Mouse (Mus musculus) erythroblast, adult 5-6 weeks (primary cell): ENCODE data around the gene Rab19. TPM values are rescaled to one million over a fixed set of nuclear protein-coding genes. Genes with fewer than 3 reads are reported as not detected.
"Not testable (repeated sequence)": the region's sequence is repeated elsewhere in the genome, so short reads cannot be mapped to it uniquely, and the experiment has no call there.

Source experiments
- ATAC-seq: replicated peaks from 2 replicates; pipeline ENCODE4 v1.8.0; 2016; ENCODE audit warnings: moderate number of reproducible peaks, mild to moderate bottlenecking, moderate TSS enrichment, inconsistent platforms; ENCODE audit not compliant: poor library complexity, low FRiP score, severe bottlenecking
- total RNA-seq, 2 experiments: library from RNA; stranded (forward) in 1 of 2; stranded (reverse) in 1 of 2; fragments of 150-400 nt in 1 of 2; fragments of 200-764, 138-1000 nt in 1 of 2; gene quantifications; 2 replicates each; pipeline versions ENCODE4 v1.2.3 to v1.2.4; 2015 to 2017; ENCODE audit warnings: low replicate concordance in 2 of 2

Rab19 gene
- total RNA-seq (2015; ENCODE audit: low replicate concordance), result 0.84 TPM in 1 of 2 replicates, not detected in the other
- total RNA-seq (2017; ENCODE audit: low replicate concordance), result 0.26 and 2.9 TPM in 2 replicates

DNA sequence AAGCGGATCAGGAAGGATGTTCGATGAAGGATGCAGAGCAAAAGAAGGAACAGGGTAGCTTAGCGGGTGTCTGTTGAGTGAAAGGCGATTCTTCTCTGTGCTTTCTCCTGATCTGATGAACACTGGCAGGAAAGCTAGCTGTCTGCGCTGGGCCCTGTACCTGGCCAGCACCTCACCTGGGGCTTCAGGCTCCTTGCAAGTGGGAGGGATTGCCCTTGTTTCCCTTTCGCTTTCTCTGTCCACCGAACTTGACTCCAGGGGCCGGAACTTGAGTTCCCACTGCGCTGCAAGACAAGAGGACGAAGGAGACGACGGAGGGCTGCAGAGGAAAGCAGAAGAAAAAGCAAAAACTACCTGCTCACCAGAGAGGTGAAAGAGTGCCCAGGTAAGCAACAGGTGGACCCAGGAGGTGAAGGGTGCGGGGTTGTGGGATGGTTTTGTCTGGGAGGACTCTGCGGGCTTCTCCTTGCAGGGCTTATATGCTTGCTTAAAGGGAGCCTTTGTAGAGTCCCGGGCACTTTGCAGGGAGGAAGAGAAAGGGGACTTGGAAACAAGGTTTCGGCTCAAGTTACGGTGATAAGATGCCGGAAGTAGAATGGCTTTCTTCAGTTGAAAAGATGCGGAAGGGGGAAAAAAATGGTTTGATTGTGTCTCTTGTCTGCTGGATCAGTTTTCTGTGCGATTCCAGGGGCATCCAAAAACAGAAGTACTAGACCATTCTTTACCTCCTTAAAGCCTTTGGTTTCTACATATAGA, at the start of gene Rab19:
Gene Rab19, plus strand, starts transcription at position 51 of the 756 bp plus-strand sequence.
- no peak for ATAC-seq

DNA sequence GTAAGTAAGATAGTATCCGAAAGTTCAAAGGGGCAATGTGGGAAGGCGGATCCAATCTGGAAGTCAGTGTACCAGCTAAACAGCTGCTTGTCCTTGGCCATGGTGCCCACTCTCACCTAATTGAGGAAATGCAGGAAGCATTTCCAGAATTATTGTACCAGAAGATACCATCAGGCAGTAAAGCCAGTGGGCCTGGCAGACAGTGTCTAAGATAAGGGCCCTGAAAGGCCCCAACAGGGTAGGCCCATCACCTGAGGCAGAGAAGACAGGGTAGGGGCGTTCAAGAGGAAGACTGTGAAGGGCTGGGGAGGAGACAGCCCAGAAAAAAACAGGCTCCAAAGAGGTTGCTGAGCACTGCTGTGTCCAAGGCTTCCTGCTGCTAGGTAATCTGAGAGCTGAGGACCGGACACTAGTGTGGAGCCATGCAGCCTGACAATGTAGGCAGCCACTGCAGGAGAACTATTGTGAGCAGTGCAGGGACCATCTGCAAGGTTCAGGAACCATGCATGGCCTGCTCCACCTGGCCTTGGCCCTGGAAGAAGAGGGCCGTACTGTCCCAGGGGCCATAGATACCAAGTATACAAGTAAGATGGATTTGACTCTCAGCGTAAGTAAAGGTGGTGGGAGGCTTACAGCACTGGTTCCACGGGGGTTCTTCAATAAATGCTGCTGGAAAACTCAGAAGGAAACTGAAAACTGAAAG, 48.8 kb upstream of the Rab19 start:
- no peak for ATAC-seq

DNA sequence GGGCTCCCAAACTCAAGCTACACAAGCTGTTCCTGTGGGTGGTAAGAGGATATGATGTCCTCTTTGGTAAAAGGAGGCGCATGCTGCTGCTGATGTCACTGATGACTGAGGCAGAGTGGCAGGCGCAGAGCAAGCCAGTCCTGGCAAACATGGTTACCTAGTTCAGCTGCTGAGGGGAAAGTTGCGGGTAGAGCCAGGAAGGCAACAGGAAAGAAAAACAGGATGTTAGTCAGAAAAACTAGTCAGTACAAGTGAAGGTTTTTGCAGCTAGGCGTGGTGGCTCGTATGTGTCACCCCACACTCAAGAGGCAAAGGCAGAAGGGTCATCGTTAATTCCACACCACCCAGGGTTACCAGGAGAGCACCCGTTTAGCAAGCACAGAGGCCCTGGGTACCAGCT, 46.8 kb upstream of the Rab19 start:
- ATAC-seq, result no peak

- ATAC-seq, result no peak
Observed at GRCm38 (mm10) chr6:39334873-39335272, 46.1 kb upstream of the Rab19 start.

DNA sequence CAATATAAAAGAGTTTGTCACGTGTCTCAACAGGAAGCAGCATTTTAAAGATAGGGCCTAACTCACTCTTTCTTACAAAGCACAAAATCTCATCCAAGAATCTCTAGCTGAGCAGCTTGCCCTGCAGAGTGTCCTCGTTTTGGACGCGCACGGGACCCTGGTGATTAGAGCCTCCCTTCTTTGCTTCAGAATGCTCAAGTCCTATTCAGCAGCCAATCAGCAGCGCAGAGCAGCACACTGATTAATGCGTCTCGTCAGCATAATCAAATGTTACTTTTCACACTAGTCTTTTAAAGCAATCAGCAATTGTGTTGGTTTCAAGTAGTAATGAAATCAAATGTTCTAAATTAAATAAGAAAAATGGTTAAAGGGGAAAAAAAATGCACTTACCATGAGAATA, 42.6 kb upstream of the Rab19 start:
- no peak for ATAC-seq

GRCm38 (mm10) chr6:39341798-39342197, 39.2 kb upstream of the Rab19 start:
- ATAC-seq, result no peak

DNA sequence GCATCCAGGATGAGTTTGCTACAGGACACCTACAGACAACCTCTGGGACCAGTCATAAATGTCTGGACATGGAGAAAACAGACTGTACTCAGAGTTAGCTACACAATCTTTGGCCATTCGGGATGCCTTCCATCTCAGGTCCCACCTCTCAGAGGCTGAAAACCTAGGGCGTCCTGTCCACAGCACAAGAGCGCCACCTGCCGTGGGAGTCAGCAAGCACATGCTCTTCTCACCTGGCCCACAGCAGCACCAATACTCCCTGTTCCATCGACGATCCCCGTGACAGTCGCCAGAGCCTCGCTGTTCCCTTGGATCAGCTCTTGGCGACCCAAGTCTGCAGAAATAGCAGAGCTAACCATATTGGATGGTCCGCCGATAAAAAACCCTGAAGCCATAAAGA, 37.0 kb upstream of the Rab19 start:
- ATAC-seq, result peak; percentile 82

DNA sequence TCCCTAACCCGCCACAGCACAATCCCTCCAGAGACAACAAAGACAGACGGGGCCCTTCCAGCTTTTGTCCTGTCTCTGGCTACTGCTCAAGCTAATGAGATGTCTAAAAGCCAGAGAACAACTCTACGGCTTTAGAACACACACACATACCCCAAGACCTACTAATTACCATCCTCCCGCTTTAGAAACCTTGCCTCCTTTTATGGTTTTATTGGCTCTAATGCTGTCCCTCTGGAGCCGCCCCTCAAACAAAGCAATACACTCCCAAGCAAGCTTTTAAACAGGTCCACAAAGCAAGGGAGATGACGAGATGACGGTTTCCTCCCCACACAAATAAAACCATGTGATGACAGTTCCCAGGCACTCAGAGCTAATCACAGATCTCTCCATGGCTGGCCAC, 35.5 kb upstream of the Rab19 start:
- no peak for ATAC-seq

GRCm38 (mm10) chr6:39346991-39347501, 33.9 kb upstream of the Rab19 start:
- no peak for ATAC-seq

DNA sequence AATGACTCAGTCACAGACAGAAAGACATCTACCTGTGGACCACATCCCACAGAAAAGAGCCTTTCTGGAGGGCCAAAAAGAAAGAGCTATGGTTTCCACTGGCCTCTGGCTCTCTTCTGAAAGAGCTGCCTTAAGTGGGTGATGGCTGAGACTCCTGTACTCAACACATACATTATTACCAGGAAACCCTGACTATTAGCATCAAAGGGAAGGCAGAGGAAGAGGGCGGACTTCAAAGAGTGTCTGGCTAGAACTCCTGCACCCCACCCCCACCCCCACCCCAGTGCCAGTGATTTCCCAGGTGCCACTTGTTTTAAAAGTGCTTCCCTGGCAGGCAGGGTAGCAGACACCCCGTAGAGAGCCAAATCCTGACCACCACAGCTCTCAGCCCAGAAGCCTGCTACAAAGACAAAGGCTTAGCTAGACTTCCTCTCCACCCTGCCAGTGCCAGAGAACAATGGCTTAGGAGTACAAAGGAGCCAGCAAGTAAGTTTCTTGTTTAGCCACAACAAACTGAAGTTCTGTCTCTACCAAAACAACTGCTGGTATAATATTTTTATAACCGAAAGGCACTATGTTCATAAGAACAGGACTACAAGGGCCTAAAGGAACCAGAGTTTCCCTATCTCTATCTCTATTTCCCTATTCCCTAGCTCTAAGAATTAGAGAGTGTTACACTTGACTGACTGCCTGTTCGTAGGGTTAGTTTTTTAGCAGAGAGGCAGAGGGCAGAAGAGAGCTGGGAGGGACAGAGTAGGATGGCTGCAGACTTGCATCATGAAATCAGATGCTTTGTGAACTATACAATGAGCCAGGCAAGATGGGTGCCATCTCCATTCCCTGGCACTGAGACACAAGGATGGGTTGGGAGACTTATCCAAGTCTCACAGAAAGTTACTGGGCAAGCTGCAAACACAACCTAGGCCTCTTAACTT, 32.8 kb upstream of the Rab19 start:
- ATAC-seq, result no peak

DNA sequence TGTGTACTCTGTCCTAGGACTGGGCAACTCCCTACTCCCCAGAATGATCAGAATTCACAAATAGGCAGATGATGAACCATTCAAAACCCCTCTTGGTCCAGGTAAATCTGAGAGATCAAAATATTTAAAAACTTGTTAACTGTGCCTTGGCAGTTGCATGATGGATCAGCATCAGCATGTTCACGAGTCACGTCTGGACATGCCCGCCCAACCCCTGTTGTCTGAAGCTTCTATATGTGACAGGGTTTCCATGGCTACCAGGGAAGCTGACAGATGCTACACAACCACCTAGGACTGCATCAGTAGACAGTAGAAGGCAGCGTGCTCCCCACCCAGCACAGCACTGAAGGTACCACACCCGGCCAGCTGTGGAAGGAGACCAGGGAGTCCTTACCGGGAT, 32.0 kb upstream of the Rab19 start:
- ATAC-seq, result no peak

DNA sequence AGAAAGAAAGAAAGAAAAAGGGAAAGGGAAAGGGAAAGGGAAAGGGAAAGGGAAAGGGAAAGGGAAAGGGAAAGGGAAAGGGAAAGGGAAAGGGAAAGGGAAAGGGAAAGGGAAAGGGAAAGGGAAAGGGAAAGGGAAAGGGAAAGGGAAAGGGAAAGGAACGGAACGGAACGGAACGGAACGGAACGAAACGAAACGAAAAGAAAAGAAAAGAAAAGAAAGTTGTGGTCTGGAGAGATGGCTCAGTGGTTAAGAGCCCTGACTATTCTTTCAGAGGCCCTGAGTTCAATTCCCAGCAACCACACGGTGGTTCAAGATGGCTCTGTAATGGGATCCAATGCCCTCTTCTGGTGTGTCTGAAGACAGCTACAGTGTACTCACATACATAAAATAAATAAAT, 21.8 kb upstream of the Rab19 start:
- not testable (repeated sequence) for ATAC-seq

DNA sequence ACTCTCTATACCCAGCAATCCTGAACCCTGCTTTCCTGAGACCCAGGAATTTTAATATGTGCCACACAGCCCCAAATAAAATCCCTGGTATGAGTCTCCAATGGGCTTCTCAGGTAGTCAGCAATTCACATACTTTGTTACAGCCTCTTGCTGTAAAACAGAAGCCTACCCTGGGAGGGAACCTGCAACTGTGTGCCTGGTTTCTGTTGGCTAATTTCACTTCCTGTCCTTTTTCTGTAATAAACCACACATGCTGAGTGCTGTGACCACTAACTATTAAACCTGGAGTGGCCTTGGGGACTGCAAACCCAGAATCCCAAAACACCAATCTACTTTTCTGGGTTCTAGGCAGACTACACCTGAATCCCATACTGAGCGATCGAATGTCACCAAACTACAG, 18.3 kb upstream of the Rab19 start:
- ATAC-seq, result no peak

DNA sequence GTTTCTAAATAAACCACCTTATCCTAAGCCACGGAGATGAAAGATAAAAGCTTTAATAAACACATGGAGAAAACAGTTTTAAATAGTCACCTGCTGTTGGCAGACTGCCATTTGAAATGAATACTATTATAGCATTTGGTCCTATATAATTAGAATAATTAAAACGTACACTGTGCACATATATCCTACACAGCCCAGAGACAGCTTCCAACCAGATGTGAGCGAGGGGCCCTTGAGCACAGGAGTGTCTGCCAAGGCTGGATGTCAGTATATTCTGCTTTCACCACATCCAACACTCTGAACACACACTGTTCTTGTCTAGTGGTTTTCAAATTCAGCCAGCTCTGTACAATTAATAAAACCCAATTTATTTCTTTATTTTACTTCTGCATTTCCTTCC, 11.3 kb upstream of the Rab19 start:
- ATAC-seq, result no peak

GRCm38 (mm10) chr6:39372042-39372441, 8.9 kb upstream of the Rab19 start:
- no peak for ATAC-seq

- ATAC-seq, result no peak
Observed at GRCm38 (mm10) chr6:39372727-39373126, 8.2 kb upstream of the Rab19 start.

DNA sequence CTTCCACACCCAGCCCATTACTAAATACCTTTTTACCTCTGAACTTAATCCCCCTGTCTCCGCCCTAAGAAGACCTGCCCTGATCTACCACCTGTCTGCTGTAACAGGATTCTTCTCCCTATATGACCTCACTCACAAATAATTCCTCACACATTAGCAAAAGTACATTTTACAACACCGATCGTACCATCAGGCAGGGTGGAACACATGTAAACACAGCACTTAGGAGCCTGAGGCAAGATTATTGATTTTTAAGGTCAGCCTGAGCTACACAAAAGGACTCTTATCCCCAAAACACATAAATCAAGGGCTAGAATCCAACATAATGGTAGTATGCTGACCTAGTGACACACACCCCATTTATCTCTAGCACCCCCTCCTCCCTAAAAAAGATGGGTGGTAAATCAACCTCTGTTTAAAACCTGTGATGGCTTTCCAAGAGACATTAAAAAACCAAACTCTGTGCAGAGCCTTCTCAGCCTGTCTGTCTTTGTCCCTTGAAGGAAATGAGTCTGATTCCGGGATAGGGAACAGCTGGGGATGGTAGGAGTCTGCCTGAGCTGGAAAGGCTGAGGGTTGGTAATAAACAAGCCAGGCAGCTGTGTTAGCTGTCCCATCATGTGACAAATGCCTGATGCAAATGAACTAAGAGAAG, 7.5 kb upstream of the Rab19 start:
- ATAC-seq, result no peak

GRCm38 (mm10) chr6:39376775-39377174, 4.2 kb upstream of the Rab19 start:
- ATAC-seq, result no peak

- ATAC-seq, result peak; percentile 96
Observed at GRCm38 (mm10) chr6:39377311-39377827, 3.6 kb upstream of the Rab19 start, which contains the start of gene Slc37a3. Slc37a3 (minus strand) TSS chr6:39377675.
